Mouse (Mus musculus): Measurements from ENCODE around the gene Ywhae.

- TF ChIP-seq CTCF (IDR thresholded peaks at IDR 0.05; ENCODE audit: control insufficient read depth, insufficient read depth, insufficient replicate concordance, low read depth, low read length) (no peak), POLR2A (IDR thresholded peaks at IDR 0.05; ENCODE audit: control insufficient read depth, low read depth, low read length) (no peak)
Measured at GRCm38 (mm10) chr11:75700557-75700956, 32.1 kb upstream of the Ywhae start.

Data from testis, adult 2 months (tissue).